Mouse (Mus musculus) liver, embryonic 16.5 days (tissue): Measurements from ENCODE around the gene Mical3. TPM values are rescaled to one million over a fixed set of nuclear protein-coding genes. Genes with fewer than 3 reads are reported as not detected.
"Not testable (repeated sequence)": the region's sequence is repeated elsewhere in the genome, so short reads cannot be mapped to it uniquely, and the experiment has no call there.

Experiments used
- ATAC-seq: fragments of 200-750 bp; cut with Nextera tagmentation; 2 replicates; pipeline ENCODE4 v1.8.0; 2017; ENCODE audit warnings: low read depth, mild to moderate bottlenecking, moderate number of reproducible peaks, moderate library complexity
- H3K27ac ChIP-seq: fragments of 300-500 bp; sonication (generic); 2 replicates; pipeline ENCODE4 v1.5.1; 2014; ENCODE audit warnings: mild to moderate bottlenecking, low read length
- H3K27me3 ChIP-seq: fragments of 300-500 bp; sonication (generic); 2 replicates; pipeline ENCODE4 v1.6.1; 2014; ENCODE audit warnings: low read depth, low read length, mixed read lengths; ENCODE audit not compliant: control insufficient read depth, insufficient read depth
- H3K36me3 ChIP-seq: fragments of 300-500 bp; sonication (generic); 2 replicates; pipeline ENCODE4 v1.6.1; 2014; ENCODE audit warnings: mild to moderate bottlenecking; ENCODE audit not compliant: control insufficient read depth, insufficient read depth
- H3K4me1 ChIP-seq: fragments of 300-500 bp; sonication (generic); 2 replicates; pipeline ENCODE4 v1.6.1; 2014; ENCODE audit warnings: low read depth, low read length, mixed read lengths; ENCODE audit not compliant: control insufficient read depth
- H3K4me2 ChIP-seq: fragments of 300-500 bp; sonication (generic); 2 replicates; pipeline ENCODE4 v1.6.1; 2014; ENCODE audit warnings: low read depth, low read length, mixed read lengths
- H3K4me3 ChIP-seq: fragments of 300-500 bp; sonication (generic); 2 replicates; pipeline ENCODE4 v1.5.1; 2014; ENCODE audit warnings: low read depth, mild to moderate bottlenecking, low read length
- H3K9ac ChIP-seq: fragments of 300-500 bp; sonication (generic); 2 replicates; pipeline ENCODE4 v1.6.1; 2014; ENCODE audit warnings: low read depth, low read length
- H3K9me3 ChIP-seq: fragments of 300-500 bp; sonication (generic); replicated peaks from 2 replicates; pipeline ENCODE4 v1.6.1; 2016; ENCODE audit warnings: low read length; ENCODE audit not compliant: control insufficient read depth
- WGBS: fragments of 180-500 bp; shearing (Covaris S2); extraction: QIAGEN DNeasy Blood & Tissue Kit; methylation state at CpG from one replicate; pipeline ENCODE4 v1.1.7; 2014; ENCODE audit not compliant: insufficient replicate concordance; 5-methylcytosine and 5-hydroxymethylcytosine counted together
- polyA plus RNA-seq: library from polyadenylated mRNA; unstranded; fragments of >200 nt; fragmentation: Nextera tagmentation; extraction: Ambion mirVana; gene quantifications from 2 replicates; pipeline ENCODE4 v1.2.1, GENCODE M21; 2015

The Mical3 gene
- polyA plus RNA-seq, 1 experiment from 2014 or later: 9.2 TPM

GRCm38 (mm10) chr6:120907876-120908597 is 222.8 kb downstream of the Mical3 start:
- H3K4me3 ChIP-seq, H3K27ac ChIP-seq, H3K9me3 ChIP-seq, H3K36me3 ChIP-seq, H3K9ac ChIP-seq, ATAC-seq, H3K27me3 ChIP-seq, H3K4me2 ChIP-seq: not testable (repeated sequence)
- WGBS: 72% methylated on average over 9 of the region's 10 CpGs
- peaks cover 34% of the 10 kb centered on the region for H3K4me1 ChIP-seq

GRCm38 (mm10) chr6:120906521-120906920 is 224.3 kb downstream of the Mical3 start:
- no peak overlapping the region for H3K4me3 ChIP-seq
- H3K4me2 ChIP-seq: no peak overlapping the region
- 86% methylated on average over 6 of the region's 6 CpGs for WGBS
- no peaks in the 10 kb centered on the region; the same call in 1 of the 2 replicates for H3K36me3 ChIP-seq
- H3K27ac ChIP-seq: no peak overlapping the region
- H3K27me3 ChIP-seq: no peaks in the 10 kb centered on the region
- no peak for ATAC-seq
- peaks cover 20% of the 10 kb centered on the region for H3K4me1 ChIP-seq
- H3K9me3 ChIP-seq: no peaks in the 10 kb centered on the region
- H3K9ac ChIP-seq: no peak overlapping the region

DNA sequence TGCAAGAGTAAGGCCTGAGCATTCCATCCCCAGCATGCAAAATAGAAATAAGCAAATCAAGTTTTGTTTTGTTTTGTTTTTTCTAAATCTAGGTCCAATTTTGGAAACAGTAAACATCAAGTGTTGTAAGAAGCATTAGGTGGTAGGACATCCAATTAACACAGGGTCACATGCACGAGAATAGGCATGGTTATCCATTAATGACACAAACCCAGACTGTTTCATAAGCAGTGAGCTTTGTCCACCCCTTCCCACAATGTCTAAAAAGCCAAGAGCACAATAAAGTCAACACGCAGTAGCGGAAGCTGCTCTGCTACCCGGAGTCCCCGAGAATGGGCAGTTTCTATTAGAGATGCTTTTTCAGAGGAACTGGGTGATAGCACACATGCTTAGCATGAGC is 225.7 kb downstream of the Mical3 start:
- peaks cover 12% of the 10 kb centered on the region for H3K4me1 ChIP-seq
- no peak overlapping the region for H3K4me2 ChIP-seq
- no peaks in the 10 kb centered on the region for H3K27me3 ChIP-seq
- no peak overlapping the region for H3K4me3 ChIP-seq
- H3K9ac ChIP-seq: no peak overlapping the region
- no peaks in the 10 kb centered on the region; the same call in 1 of the 2 replicates for H3K36me3 ChIP-seq
- no peaks in the 10 kb centered on the region for H3K9me3 ChIP-seq
- peak overlapping the region; percentile 59; the same call in 1 of the 2 replicates for H3K27ac ChIP-seq
- peak; percentile 63 for ATAC-seq
- 75% methylated on average over 5 of the region's 5 CpGs for WGBS

DNA sequence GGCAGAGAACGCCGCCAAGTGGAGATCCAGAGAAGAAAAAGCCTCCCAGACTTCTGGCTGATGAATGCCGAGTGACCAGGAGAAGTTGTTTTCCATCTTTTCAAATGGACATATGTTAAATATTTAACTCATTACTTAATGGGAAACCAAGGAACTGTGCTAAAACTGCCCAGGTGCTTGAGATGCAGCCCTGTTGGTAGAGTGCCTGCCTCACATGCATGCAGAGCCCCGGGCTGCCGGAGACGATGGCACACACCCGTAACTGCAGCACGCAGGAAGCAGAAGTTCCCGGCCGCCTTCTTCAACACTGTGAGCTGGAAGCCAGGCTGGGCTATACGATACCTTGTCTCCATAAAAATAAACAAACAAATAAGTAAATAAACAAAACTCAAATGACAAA is 226.8 kb downstream of the Mical3 start:
- no peak for ATAC-seq
- no peak overlapping the region for H3K9ac ChIP-seq

DNA sequence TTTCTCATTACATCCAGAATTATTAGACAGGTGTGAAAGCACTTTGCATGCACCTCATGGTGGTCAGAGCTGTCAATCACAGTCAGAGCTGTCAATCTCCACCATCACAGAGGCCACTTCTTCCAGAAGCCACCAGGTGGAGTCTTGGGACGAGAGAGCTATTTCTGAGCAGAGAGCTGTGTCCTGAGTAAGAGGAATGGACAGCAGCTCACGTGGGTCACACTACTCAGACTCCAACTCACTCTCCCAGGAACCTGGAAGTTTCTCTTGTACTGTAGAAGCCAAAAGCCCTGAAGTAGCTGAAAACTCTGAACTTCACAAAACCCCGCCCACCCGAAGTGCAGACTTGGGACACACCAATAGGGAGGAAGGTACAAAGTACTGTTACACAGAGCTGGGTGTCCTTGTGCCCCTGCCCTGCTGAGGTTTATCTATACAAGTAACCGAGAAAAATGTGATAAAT is 227.3 kb downstream of the Mical3 start:
- no peak overlapping the region for H3K4me2 ChIP-seq
- H3K4me3 ChIP-seq: no peak overlapping the region
- peak; percentile 66 for ATAC-seq
- H3K27ac ChIP-seq: peak overlapping the region; percentile 26; the same call in 1 of the 2 replicates
- 26% methylated on average over 5 of the region's 5 CpGs for WGBS
- peaks cover 12% of the 10 kb centered on the region for H3K4me1 ChIP-seq
- no peaks in the 10 kb centered on the region for H3K27me3 ChIP-seq
- no peaks in the 10 kb centered on the region; the same call in 1 of the 2 replicates for H3K36me3 ChIP-seq
- H3K9ac ChIP-seq: no peak overlapping the region
- H3K9me3 ChIP-seq: no peaks in the 10 kb centered on the region

More for the DNA sequence above, 226.8 kb downstream of the Mical3 start:
- Histone ChIP-seq H3K4me1 (peaks cover 12% of the 10 kb centered on the region), H3K27ac (peak overlapping the region; percentile 26), H3K27me3 (no peaks in the 10 kb centered on the region), H3K4me3 (no peak overlapping the region), H3K36me3 (no peaks in the 10 kb centered on the region; the same call in 1 of the 2 replicates), H3K9me3 (no peaks in the 10 kb centered on the region), H3K4me2 (0 out of 2 replicates have a peak overlapping the region, but pooled peaks have one; percentile 11)
- WGBS: 54% methylated on average over 11 of the region's 11 CpGs

DNA sequence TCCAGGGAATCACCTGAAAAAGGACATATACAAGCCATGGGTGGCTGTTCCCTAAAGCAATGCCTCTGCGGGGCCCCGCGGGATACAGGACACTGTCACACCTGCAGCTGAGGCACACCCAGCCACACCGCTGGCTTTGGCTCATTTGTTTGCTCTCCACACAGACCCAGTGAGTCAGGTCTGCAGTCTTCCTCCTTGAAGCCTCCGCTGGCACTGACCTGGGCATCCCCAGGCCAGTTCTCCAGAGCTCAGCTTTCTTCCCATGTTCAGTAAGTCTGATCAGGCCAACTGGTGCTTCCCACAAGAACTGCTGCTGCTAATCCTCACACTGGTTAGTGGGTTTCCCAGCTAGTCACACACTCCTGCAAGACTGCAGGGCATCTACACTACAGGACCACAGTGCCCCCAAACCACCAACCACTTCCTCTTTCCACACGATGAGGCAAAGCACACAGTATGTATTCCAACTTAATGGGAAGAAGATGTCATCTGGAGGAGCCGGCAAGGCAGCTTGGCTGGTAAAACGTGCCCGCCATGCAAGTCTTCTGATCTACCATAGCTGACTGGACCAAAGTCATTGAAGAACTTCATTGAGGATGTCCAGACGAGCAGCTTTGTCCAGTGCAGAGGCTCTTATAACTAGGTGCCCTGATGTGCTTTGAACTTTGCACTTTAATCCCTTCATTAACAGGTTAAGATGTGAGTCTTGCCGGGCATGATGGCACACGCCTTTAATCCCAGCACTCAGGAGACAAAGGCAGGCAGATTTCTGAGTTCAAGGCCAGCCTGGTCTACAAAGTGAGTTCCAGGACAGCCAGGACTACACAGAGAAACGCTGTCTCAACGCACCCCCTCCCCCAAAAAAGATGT is 228.8 kb downstream of the Mical3 start:
- WGBS: 61% methylated on average over 14 of the region's 14 CpGs
- no peak overlapping the region for H3K4me3 ChIP-seq
- no peak overlapping the region for H3K27ac ChIP-seq
- H3K9me3 ChIP-seq: no peaks in the 10 kb centered on the region
- H3K36me3 ChIP-seq: peaks cover 1% of the 10 kb centered on the region
- no peak overlapping the region for H3K9ac ChIP-seq
- peaks cover 12% of the 10 kb centered on the region for H3K4me1 ChIP-seq
- ATAC-seq: no peak
- no peaks in the 10 kb centered on the region for H3K27me3 ChIP-seq
- H3K4me2 ChIP-seq: no peak overlapping the region

DNA sequence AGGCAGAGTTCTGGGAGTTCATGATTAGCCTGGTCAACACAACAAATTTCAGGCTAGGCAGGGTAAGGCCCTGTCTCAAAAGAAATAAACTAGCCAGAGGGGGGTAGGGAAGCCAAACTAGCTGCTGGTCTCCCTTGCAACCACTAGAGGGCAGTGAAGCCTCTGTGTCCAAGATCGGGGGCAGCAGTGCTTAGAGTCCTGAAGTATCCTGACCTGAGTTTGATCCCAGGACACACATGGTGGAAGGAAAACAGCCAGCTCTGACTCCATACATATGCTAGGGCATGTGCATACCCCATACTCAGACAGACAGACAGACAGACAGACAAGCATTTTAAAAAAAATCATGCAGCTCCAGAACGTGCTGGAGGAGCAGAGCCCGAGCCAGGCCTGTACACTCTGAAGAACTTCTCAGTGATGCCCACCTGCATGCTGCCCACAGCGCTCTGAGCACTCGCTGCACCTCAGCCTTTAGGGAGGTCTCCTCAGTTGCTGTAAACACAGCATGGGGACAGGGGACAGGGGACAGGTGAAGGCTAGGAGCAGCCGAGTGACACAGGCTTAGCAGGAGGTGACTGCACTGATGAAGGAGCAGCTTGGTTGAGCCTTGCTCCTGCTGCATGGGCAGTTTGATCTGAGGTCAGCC is 232.5 kb downstream of the Mical3 start:
- no peak overlapping the region for H3K27ac ChIP-seq
- 67% methylated on average over 6 of the region's 6 CpGs for WGBS
- no peak overlapping the region for H3K4me3 ChIP-seq
- no peak overlapping the region for H3K4me2 ChIP-seq
- no peaks in the 10 kb centered on the region; the same call in 1 of the 2 replicates for H3K4me1 ChIP-seq
- no peaks in the 10 kb centered on the region for H3K27me3 ChIP-seq
- 0 out of 2 replicates have a peak, but pooled peaks have one; percentile 26 for ATAC-seq
- H3K36me3 ChIP-seq: peaks cover 16% of the 10 kb centered on the region
- no peaks in the 10 kb centered on the region for H3K9me3 ChIP-seq
- H3K9ac ChIP-seq: no peak overlapping the region

GRCm38 (mm10) chr6:120894524-120894923 is 236.3 kb downstream of the Mical3 start:
- H3K27ac ChIP-seq: no peak overlapping the region
- no peaks in the 10 kb centered on the region for H3K27me3 ChIP-seq
- 72% methylated on average over 9 of the region's 9 CpGs for WGBS
- no peak overlapping the region for H3K4me3 ChIP-seq
- H3K9me3 ChIP-seq: no peaks in the 10 kb centered on the region
- no peak overlapping the region for H3K9ac ChIP-seq
- no peak overlapping the region for H3K4me2 ChIP-seq
- ATAC-seq: no peak
- peaks cover 33% of the 10 kb centered on the region for H3K36me3 ChIP-seq
- H3K4me1 ChIP-seq: no peaks in the 10 kb centered on the region; the same call in 1 of the 2 replicates
